Mouse (Mus musculus) thymus, postnatal 0 days (tissue): Measurements from ENCODE around the gene Kctd11. TPM values are rescaled to one million over a fixed set of nuclear protein-coding genes. Genes with fewer than 3 reads are reported as not detected.
"Not testable (repeated sequence)": the region's sequence is repeated elsewhere in the genome, so short reads cannot be mapped to it uniquely, and the experiment has no call there.

Source experiments
- DNase-seq: peaks from one replicate; pipeline ENCODE4 v3.0.0-alpha.2; 2015; ENCODE audit warnings: low spot score
- polyA plus RNA-seq: library from polyadenylated mRNA; unstranded; fragments of >200 nt; fragmentation: Nextera tagmentation; extraction: Ambion mirVana; gene quantifications from 2 replicates; pipeline ENCODE4 v1.2.1, GENCODE M21; 2015

The Kctd11 gene
- polyA plus RNA-seq: 1.7 and 2.3 TPM in 2 replicates

DNA sequence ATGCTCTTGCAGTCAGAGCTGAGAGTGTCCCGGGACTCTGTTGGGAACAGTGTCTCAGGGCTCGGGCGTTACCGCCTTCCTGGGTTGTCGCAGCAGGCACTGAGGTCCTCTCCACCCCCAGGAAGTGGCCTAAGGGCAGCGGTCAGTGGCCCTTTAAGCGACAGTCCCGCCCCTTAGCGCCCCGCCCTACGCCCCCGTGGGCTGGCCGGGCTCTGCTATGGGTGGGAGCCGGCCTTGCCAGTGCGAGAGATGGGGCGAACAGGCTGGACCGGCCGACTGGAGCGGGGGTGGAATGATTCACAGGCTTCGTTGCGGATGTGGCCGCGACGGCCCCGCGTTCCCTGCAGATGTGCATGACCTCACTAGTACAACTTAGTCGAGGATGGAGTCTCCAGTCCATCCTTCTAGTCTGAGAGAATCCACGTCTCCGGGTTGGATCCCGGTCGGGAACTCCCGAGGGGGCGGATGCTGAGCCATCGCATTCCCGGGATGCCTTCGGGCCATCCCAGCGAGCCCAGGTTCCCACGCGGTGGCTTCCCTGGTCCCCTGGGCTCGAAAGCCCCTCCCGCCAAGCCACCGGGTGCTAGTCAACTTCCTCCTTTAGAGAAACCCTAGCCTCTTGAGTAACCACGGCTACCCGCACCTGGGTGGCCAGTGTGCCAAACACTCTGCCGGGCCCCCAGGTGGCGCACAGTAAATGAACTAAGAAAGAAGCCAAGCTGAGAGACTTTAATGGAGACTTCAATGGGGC, at the start of gene Kctd11:
Gene Kctd11, minus strand, starts transcription at position 554 of the 751 bp plus-strand sequence.
- peak; percentile 80 for DNase-seq

GRCm38 (mm10) chr11:69930176-69930575, 49.0 kb upstream of the Kctd11 start:
- DNase-seq: not testable (repeated sequence)

DNA sequence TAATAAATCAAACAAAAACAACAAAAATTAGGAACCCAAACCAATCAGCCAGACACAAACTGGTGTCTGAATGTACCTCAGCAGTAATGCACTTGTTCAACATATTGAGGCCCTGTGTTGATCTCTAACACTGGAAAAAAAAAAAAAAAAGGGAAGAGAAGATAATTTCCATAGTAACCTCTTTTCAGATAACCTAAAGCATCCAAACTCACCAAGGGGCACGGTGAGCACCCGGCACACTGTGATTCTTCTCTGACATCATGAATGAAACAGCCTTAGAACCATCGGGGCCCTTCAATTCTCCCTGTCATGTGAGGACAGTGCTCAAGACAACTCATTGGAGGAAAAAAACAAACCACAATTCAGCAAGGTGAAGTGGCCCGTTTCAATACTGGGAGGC, 48.5 kb upstream of the Kctd11 start:
- DNase-seq: no peak

DNA sequence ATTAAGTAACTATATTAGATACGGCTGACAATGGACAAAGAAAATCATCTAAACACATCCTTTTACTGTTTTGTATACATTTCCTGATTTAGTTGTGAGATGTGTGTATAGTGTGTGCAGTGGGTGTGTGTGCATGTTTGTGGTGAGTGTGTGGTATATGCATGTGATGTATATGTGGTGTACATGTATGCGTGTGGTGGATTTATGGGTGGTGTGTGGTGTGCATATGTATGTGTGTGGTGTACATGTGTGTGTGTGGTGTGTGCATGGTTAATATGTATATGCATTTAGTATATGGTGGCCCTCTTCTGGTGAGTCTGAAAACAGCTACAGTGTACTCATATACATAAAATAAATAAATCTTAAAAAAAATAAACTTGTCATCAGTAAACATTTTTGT, 46.3 kb upstream of the Kctd11 start:
- DNase-seq: no peak

DNA sequence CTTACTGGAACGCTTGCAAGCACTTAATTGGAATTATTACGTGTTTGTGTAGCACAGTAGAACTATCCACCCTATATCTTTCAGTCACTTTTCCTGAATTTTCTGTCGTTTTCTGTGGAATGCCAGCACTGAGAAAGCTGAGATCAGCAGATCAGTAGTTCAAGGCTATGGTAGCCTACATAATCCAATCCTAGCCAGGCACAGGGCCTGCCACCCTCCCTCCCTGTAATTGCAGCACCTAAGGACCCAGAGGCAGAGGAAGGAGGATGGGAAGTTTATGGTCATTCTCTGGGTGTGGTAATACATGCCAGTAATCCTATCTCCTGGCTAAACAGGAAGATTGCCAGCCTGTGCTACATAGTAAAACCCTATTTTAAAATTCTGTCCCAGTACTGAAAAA, 41.6 kb upstream of the Kctd11 start:
- DNase-seq: no peak

DNA sequence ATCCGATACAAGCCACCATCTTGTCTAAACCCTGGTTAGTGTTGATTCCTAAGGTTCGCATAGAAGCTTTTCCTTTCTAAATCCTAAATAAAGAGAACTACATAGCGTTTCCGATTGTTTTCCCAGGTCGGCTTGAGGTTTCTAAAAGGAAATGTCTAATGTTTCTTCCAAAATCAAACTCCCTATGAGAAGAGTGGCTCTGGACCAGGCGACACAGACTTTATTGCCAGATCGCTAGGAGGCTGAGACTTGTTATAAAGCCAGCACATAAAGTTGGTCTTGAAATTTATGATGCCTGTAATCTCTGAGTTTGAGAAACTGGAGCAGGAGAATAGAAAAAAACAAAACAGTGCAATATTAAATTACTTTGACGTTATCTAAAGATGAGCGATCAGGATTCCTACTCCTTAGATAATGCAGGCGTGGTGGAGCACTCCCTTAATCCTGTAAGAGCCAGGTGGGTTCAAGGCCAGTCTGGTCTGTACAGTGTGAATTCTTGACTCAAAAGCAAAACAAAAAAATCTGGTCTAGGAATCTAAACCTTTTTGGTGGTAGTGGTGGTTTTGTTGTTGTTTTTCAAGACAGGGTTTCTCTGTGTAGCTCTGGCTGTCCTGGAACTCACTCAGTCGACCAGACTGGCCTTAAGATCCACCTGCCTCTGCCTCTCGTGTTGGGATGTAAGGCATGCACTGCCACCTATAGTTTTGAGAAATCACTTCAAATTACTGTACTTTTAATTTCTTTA, 41.0 kb upstream of the Kctd11 start:
- DNase-seq: peak; percentile 34

DNA sequence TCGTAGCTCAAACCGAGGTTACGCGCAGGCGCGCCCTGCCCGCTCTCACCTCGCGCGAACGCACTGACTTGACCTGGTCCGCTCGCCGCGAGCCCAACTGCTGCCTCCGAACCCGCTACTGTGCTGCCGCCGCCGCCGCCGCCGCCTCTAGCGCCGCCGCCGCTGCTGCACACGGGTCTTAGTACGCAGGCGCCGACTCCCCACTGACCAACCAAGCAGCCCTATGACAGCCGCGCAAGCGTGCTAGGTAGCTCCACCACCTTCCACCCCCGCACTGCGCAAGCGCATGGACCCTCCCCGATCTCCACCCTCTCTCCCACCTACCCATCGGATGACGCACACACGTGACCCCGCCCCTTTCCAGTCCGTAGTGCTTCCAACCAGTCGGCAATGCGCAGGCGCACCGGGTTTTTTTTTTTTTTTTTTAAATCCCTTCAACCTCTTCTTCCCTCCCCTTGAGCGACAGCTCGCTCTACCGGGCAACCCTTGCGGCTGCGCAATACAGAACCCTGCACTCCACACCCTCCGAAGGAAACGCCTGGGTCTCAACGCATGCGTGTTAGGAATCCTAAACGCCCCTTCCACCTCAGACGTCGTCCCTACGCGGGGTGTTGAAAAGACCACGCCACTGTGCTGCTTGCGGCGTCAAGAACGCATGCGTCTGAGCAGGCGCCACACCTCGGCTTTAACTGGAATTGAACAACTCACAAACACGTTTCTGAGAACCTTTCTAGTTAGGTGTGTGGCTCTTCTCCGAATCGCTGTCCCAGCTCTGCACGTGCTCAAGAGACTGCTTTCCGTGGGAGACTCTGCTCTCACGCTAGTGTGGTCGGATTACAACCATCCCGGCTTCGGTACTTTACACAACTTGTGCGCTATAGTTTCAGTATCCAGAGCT, 40.2 kb upstream of the Kctd11 start, which contains the start of gene Eif5a:
Gene Eif5a, minus strand, starts transcription at position 845 of the 898 bp plus-strand sequence.
- peak; percentile 100 for DNase-seq

DNA sequence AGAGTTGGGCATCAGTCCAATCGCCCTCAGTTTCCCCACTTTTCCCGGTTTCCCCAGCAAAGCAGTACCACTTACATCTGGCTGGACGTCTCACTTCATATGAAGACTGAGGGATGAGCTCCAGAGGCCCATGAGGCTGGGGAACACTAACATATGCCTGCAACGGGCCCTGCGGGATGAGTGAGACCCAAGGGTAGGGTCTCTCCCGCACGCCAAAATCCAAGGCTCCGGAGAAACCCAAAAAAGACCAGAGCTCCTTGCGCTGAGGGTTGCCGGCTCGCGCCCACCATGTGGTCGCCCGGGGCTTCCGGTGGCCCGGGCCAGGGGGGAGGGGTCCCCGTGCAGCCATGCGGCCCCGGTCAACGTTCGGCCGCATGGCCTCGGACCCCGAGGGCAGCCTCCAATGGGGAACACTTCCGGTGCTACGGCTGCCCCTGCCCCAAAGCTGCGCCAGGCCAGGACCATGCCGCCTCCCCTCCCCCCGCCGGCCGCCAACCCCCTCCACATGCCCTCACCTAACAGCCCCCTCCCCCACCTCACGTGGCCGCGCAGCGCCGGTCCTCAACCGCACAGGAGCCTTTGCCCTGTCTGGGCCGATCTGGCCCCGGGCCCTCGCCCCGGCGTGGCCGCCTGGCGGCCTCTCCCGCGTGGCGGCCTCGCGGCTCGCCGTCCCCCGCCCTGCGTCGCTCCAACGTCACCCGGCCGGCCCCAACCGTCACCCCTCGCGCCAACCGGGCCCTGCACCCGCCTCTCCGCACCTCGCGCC, 39.2 kb upstream of the Kctd11 start:
- peak; percentile 44 for DNase-seq

DNA sequence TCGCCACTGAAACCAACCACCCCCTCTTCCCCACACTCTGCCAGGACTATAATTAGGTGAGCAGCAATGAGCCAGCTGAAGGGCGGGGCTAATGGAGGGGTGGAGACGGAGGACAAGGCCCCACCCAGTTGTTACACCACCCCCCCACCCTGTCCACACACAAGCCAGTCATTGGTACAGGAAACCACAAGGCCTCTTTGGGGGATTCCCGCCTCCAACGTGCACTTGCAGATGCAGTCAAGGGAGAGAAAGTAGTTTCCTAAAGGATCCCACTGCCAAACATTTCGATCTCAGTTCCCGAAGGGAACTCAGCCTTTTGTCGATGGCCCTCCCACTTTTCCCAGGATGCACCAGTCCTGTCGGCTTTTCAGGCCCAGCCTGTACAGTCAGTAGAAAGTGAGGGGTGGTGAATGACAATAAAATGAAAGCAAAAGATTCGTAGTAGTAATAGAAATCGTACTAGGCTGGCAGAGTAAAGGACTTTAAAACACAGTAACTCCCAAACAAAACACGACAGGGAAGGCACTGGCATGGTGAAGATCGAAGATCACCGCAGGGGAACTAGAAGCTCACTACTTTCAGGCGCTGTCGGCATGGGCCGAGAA, 38.6 kb upstream of the Kctd11 start:
- peak; percentile 78 for DNase-seq

DNA sequence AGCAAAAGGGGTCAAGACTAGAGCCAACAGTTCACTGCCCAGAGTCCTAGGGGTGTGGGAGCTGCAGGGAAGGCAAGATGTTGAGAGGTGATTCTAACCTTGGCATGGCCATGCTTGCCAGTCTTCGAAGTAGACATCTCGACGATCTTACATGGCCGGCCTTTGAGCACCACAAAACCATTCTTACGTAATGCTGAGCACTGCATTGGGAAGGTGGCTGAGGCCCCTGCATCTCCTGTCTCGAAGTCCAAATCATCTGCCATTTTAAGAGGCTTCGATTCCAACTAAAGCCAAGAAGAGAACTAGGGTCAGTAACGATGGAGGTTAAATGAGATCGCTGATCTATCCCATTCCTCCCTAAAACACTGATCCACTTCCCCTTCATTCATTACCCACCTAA, 37.8 kb upstream of the Kctd11 start:
- no peak for DNase-seq

DNA sequence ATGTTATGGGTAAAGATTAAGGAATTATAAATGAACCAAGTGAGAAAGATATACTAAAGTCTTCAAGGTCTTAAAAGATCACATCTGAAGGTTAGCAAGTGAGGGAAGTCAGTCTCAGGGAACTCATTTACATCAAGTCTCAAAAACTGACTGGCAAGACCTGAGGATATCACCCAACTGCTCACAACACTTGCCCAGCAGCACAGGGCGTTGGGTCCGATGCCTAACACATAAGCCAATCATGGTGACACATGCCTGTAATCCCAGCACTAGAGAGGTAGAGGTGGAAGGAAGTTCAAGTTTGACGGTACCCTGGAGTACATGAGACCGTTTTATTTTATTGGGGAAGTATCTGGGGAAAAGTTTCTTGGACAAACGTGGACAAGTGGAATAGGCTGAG, 36.9 kb upstream of the Kctd11 start:
- DNase-seq: no peak

- DNase-seq: no peak
Measured at GRCm38 (mm10) chr11:69917379-69917948, 36.3 kb upstream of the Kctd11 start.

DNA sequence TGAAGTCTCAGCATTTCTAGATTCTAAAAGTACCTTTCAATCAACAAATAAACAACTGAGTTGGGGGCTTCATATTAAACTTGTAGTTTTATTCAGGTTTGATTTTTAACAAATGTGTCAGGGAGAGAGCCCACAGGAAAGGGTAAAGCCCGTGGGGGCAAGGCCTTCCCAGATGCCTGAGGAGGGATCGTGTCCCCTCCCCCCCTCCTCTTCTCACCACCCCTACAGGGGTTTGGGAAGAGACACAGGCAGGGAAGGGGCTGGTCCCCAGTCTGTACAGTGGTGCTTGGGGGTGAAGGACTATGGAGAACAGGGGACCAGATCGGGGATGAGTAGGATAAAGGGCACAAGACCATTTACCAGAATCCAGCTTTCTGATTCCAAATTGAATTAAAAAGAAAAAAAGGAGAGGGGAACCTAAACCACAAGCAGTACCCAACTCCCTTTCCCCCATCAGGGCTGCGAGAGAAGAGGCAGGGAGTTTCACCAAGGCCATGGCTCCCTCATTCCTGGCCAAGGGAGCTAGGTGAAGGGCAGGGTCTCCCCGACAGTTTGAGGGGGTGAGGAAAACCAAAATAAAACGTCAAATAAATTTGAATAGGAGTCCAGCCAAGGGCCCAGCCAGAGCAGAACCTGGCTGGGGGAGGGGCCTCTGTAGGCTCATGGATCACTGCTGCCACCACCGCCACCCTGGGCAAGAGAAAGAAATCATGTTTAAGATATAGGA, 35.6 kb upstream of the Kctd11 start:
- not testable (repeated sequence) for DNase-seq

DNA sequence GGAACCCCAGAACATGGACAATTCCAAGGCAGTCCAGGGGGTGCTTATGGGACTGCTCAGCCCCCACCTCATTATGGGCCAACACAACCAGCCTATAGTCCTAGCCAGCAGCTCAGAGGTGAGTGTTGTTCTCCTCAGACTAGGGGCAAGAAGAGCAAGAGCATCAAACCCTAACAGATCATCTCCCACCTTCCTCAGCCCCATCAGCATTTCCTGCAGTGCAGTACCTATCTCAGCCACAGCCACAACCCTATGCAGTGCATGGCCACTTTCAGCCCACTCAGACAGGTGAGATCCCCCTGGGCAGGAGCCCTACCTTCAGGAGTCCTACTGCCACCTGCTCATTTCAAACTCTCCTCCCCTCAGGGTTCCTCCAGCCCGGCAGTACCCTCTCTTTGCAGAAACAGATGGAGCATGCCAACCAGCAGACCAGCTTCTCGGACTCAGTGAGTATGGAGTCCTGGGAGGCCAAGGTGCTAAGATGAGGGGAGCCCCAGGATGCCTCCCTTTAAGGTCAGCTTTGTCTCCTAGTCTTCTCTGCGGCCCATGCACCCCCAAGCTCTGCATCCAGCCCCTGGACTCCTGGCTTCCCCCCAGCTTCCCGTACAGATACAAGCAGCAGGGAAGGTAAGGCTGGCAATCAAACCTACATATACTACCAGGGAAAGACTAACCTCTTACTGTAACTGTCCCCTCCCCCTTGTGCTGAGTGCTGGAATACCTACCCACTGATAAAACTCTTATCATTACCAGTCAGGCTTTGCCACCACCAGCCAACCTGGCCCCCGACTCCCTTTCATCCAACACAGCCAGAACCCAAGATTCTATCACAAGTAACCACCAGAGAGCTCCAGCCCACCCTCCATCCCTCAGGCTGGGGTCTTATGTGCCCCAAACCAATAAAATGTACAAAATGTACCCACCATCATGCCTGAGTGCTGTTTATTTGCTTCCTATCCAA, 34.7 kb upstream of the Kctd11 start:
- DNase-seq: no peak

GRCm38 (mm10) chr11:69914917-69915430, 33.8 kb upstream of the Kctd11 start:
- no peak for DNase-seq

GRCm38 (mm10) chr11:69914372-69914764, 33.2 kb upstream of the Kctd11 start:
- no peak for DNase-seq

- peak; percentile 92 for DNase-seq
Measured at GRCm38 (mm10) chr11:69913554-69914371, 32.6 kb upstream of the Kctd11 start, which contains the start of gene Gps2. Gps2 (plus strand) TSS chr11:69913888.
